ENCODE assay signal across 9 mouse cellular contexts in the genomic region with DNA sequence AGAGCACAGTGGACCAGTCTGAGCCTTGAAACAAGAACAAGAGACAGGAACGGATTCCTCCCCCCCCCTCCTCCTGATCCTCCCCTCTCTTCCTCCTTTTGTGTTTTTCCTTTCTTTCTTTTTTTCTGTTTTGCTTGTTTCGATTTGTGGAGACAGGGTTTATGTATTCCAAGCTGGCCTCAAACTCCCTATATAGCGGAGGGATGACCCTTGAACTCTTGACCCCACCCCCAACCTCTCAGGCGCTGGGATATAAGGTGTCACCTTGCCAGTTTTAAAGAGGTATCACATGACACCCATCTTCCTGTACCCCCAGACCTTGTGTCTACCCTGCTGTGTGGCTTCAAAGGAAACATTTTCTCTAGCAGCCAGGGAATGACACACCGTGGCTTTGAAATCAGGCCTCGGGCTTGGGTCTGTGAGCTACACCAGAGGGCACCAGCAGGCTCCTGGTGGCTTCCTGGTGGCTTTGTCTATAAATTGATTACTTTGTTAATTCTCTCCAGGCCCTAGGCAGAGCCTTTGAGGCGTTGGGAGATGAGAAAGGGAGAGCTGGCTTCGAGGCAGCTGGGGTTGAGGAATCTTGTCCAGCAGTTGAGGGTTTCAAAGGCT. TPM values are rescaled to one million over a fixed set of nuclear protein-coding genes. Genes with fewer than 3 reads are reported as not detected.
DNase-seq lines count a peak whose midpoint lies in the region; ATAC-seq lines count a peak whose summit lies in the region.
"Had no signal": no experiment of that assay in that cellular context is flagged by ENCODE, and none has a peak within 500 bp of the region (broad histone marks: within the 10 kb centered on the region; RNA-seq: fewer than 3 reads in every experiment).

No protein-coding gene starts in this region.

- peak overlapping the region; percentile 42 for H3K4me2 ChIP-seq in heart, embryonic 13.5 days
- peak overlapping the region; percentile 14; the same call in 1 of the 2 replicates for H3K4me2 ChIP-seq in heart, embryonic 16.5 days (ENCODE audit: low read depth, low read length)
- peak overlapping the region; percentile 29 for H3K4me2 ChIP-seq in midbrain, embryonic 14.5 days (ENCODE audit: low read length)

- H3K27ac ChIP-seq in heart, embryonic 13.5 days (replicated peaks): peak overlapping the region; percentile 95
- H3K27ac ChIP-seq in heart, embryonic 16.5 days (ENCODE audit: low read length): peak overlapping the region; percentile 92
- H3K27ac ChIP-seq in midbrain, embryonic 14.5 days (replicated peaks; ENCODE audit: low read depth, low read length): peak overlapping the region; percentile 96

- ATAC-seq in heart, embryonic 13.5 days (ENCODE audit: extremely low read depth, insufficient number of reproducible peaks, low FRiP score, low TSS enrichment): no peak
- no peak for ATAC-seq in heart, embryonic 16.5 days (replicated peaks; ENCODE audit: extremely low read depth, insufficient read depth, low FRiP score)
- ATAC-seq in midbrain, embryonic 14.5 days (ENCODE audit: low FRiP score, low TSS enrichment): no peak
- ATAC-seq: CD4-positive, CD25-positive, alpha-beta regulatory T cell, adult 4 months had no signal

- no peak overlapping the region for H3K4me3 ChIP-seq in heart, embryonic 13.5 days
- no peak overlapping the region for H3K4me3 ChIP-seq in heart, embryonic 16.5 days (ENCODE audit: low read length)
- no peak overlapping the region for H3K4me3 ChIP-seq in midbrain, embryonic 14.5 days (replicated peaks; ENCODE audit: low read depth, low read length)

- H3K36me3 ChIP-seq in heart, embryonic 13.5 days: no peaks in the 10 kb centered on the region
- H3K36me3 ChIP-seq in heart, embryonic 16.5 days (ENCODE audit: control insufficient read depth, insufficient read depth): no peaks in the 10 kb centered on the region
- no peaks in the 10 kb centered on the region for H3K36me3 ChIP-seq in midbrain, embryonic 14.5 days (ENCODE audit: control insufficient read depth, insufficient read depth, low read length)

- no peaks in the 10 kb centered on the region for H3K9me3 ChIP-seq in heart, embryonic 13.5 days
- no peaks in the 10 kb centered on the region for H3K9me3 ChIP-seq in heart, embryonic 16.5 days (replicated peaks; ENCODE audit: control insufficient read depth, low read length)
- no peaks in the 10 kb centered on the region for H3K9me3 ChIP-seq in midbrain, embryonic 14.5 days (ENCODE audit: control insufficient read depth, low read length)

- WGBS in heart, embryonic 13.5 days: 36% methylated on average over 8 of the region's 8 CpGs
- WGBS in heart, embryonic 16.5 days: 39% methylated on average over 8 of the region's 8 CpGs
- WGBS in midbrain, embryonic 14.5 days: 16% methylated on average over 8 of the region's 8 CpGs

- H3K9ac ChIP-seq in heart, embryonic 13.5 days: peak overlapping the region; percentile 71
- peak overlapping the region; percentile 49 for H3K9ac ChIP-seq in heart, embryonic 16.5 days (ENCODE audit: low read length)
- peak overlapping the region; percentile 32 for H3K9ac ChIP-seq in midbrain, embryonic 14.5 days (replicated peaks; ENCODE audit: low read length)

- peaks cover 53% of the 10 kb centered on the region for H3K4me1 ChIP-seq in heart, embryonic 13.5 days
- H3K4me1 ChIP-seq in heart, embryonic 16.5 days (ENCODE audit: control insufficient read depth, insufficient read depth, low read length): peaks cover 37% of the 10 kb centered on the region
- peaks cover 40% of the 10 kb centered on the region for H3K4me1 ChIP-seq in midbrain, embryonic 14.5 days (ENCODE audit: control insufficient read depth, insufficient read depth, low read length)

- no peak for DNase-seq in heart, postnatal 4 days
- DNase-seq in NIH3T3 (ENCODE audit: low read depth): peak; percentile 28
- peak; percentile 26 for DNase-seq in midbrain, embryonic 14.5 days
- no peak for DNase-seq in left cerebral cortex, adult 8-10 months (ENCODE audit: low spot score in 2 of 2)
- no peak for DNase-seq in frontal cortex, postnatal 10 days (ENCODE audit: low spot score in 2 of 2)
- no peak for DNase-seq in ovary, postnatal 36 days (ENCODE audit: low spot score)

- no peaks in the 10 kb centered on the region for H3K27me3 ChIP-seq in heart, embryonic 13.5 days (replicated peaks)
- H3K27me3 ChIP-seq in heart, embryonic 16.5 days (ENCODE audit: control insufficient read depth, insufficient read depth, low read length): no peaks in the 10 kb centered on the region
- H3K27me3 ChIP-seq in midbrain, embryonic 14.5 days (ENCODE audit: control insufficient read depth, insufficient read depth, low read length): no peaks in the 10 kb centered on the region

RNA-seq across cellular contexts. Expression of gene Serpinh1, which starts 7.9 kb away (rescaled TPM):
- polyA plus RNA-seq in heart, embryonic 13.5 days (2015; fragmentation: Nextera tagmentation; extraction: Ambion mirVana): 1,205 and 1,287 TPM in 2 replicates
- total RNA-seq in heart, postnatal 4 days (2021): 100 to 1,000 TPM; 557 to 601 TPM
- polyA plus RNA-seq in heart, embryonic 16.5 days (2015; fragmentation: Nextera tagmentation; extraction: Ambion mirVana): 1,129 and 1,149 TPM in 2 replicates
- 61.6 and 89.0 TPM in 2 replicates for polyA plus RNA-seq in midbrain, embryonic 14.5 days (2014; fragmentation: Nextera tagmentation; extraction: Ambion mirVana)
- 10 to 100 TPM; 14.7 to 18.3 (median 16.6) TPM for total RNA-seq in left cerebral cortex, adult 8-10 months (2022)

RNA-seq across cellular contexts. Expression of gene Gdpd5, which starts 20.3 kb away (rescaled TPM):
- 25.3 and 25.4 TPM in 2 replicates for polyA plus RNA-seq in heart, embryonic 13.5 days (2015; fragmentation: Nextera tagmentation; extraction: Ambion mirVana)
- total RNA-seq in heart, postnatal 4 days (2021): 10 to 100 TPM; 40.7 to 42.6 TPM
- 26.9 and 28.4 TPM in 2 replicates for polyA plus RNA-seq in heart, embryonic 16.5 days (2015; fragmentation: Nextera tagmentation; extraction: Ambion mirVana)
- 38.9 and 40.0 TPM in 2 replicates for polyA plus RNA-seq in midbrain, embryonic 14.5 days (2014; fragmentation: Nextera tagmentation; extraction: Ambion mirVana)
- total RNA-seq in left cerebral cortex, adult 8-10 months (2022): 10 to 100 TPM; 38.3 to 48.7 (median 40.9) TPM

Comparison
In these comparisons a context has a peak if more than half of its experiments do, and no peak if none do; other contexts are left out.
1. DNase-seq: peak in NIH3T3 (single experiment) and midbrain, embryonic 14.5 days (single experiment); none in heart, postnatal 4 days (single experiment), left cerebral cortex, adult 8-10 months (0 of 2), frontal cortex, postnatal 10 days (0 of 2) and ovary, postnatal 36 days (single experiment).
2. RNA of gene Serpinh1, which starts 7.9 kb away (polyA plus RNA-seq): 1,205 to 1,287 TPM in heart, embryonic 13.5 days and 1,129 to 1,149 TPM in heart, embryonic 16.5 days; 61.6 to 89.0 TPM in midbrain, embryonic 14.5 days; every median in the first group is over 10 times any median in the second.
3. Peak in every context shown above with its lines, with median percentiles within 50 percentile points of each other: H3K27ac ChIP-seq, H3K4me2 ChIP-seq and H3K9ac ChIP-seq.